Mouse (Mus musculus) adrenal gland, adult 2 months (tissue): ENCODE measurements around the gene Fmod. TPM values are rescaled to one million over a fixed set of nuclear protein-coding genes. Genes with fewer than 3 reads are reported as not detected.
A peak's percentile ranks its signal among the peaks of the same experiment; 100 is the strongest.

Source experiments
- DNase-seq: peaks from one replicate; pipeline ENCODE4 v3.0.0; 2021
- polyA plus RNA-seq: library from polyadenylated mRNA; depleted of rRNA; stranded (reverse); fragments of >200 nt; gene quantifications from 2 replicates; pipeline ENCODE4 v1.2.3, GENCODE M21; 2012
- total RNA-seq, 2 experiments: library from RNA; stranded (reverse); gene quantifications; 2 replicates each; pipeline ENCODE4 v1.2.3; 2021

Gene Fmod
- total and polyA plus RNA-seq, 3 experiments = 10.1 to 17.9 (median 12.4) TPM

GRCm38 (mm10) chr1:134076789-134077188 lies 39.7 kb downstream of the Fmod start:
- DNase-seq = no peak

GRCm38 (mm10) chr1:134077389-134078060 lies 40.5 kb downstream of the Fmod start:
- DNase-seq = peak; percentile 49

- DNase-seq = peak; percentile 56
Observed at GRCm38 (mm10) chr1:134078061-134078795, 41.2 kb downstream of the Fmod start.

GRCm38 (mm10) chr1:134078802-134079476 lies 41.9 kb downstream of the Fmod start, which contains the start of gene Btg2:
Gene Btg2, minus strand, starts transcription at chr1:134079120.
- DNase-seq = peak; percentile 99

- peak; percentile 61 for DNase-seq
Observed at GRCm38 (mm10) chr1:134079477-134080163, 42.6 kb downstream of the Fmod start.

GRCm38 (mm10) chr1:134080406-134080805 lies 43.4 kb downstream of the Fmod start:
- no peak for DNase-seq

- no peak for DNase-seq
Observed at GRCm38 (mm10) chr1:134080881-134081450, 43.9 kb downstream of the Fmod start.

- DNase-seq = peak; percentile 83
Observed at GRCm38 (mm10) chr1:134082987-134083516, 46.0 kb downstream of the Fmod start.

GRCm38 (mm10) chr1:134083676-134084075 lies 46.6 kb downstream of the Fmod start:
- DNase-seq = no peak

GRCm38 (mm10) chr1:134084128-134084527 lies 47.1 kb downstream of the Fmod start:
- DNase-seq = no peak

GRCm38 (mm10) chr1:134086017-134086416 lies 49.0 kb downstream of the Fmod start:
- DNase-seq = no peak

GRCm38 (mm10) chr1:134086811-134087398 lies 49.9 kb downstream of the Fmod start:
- no peak for DNase-seq

- DNase-seq = no peak
Observed at GRCm38 (mm10) chr1:134089074-134089473, 52.0 kb downstream of the Fmod start.

GRCm38 (mm10) chr1:134091851-134092250 lies 54.8 kb downstream of the Fmod start:
- DNase-seq = peak; percentile 56

- no peak for DNase-seq
Observed at GRCm38 (mm10) chr1:134092368-134092767, 55.3 kb downstream of the Fmod start.

- peak; percentile 97 for DNase-seq
Observed at GRCm38 (mm10) chr1:134092852-134093770, 56.1 kb downstream of the Fmod start.

- peak; percentile 47 for DNase-seq
Observed at GRCm38 (mm10) chr1:134093771-134094526, 56.9 kb downstream of the Fmod start.

GRCm38 (mm10) chr1:134095033-134095612 lies 58.1 kb downstream of the Fmod start:
- DNase-seq = no peak

GRCm38 (mm10) chr1:134095721-134096120 lies 58.7 kb downstream of the Fmod start:
- no peak for DNase-seq
